Mouse (Mus musculus): Measurements from ENCODE around the gene Chtf18.

- no peak for TF ChIP-seq CTCF (IDR thresholded peaks at IDR 0.05; ENCODE audit: low read depth, low read length)
- no peak for TF ChIP-seq POLR2AphosphoS5 (IDR thresholded peaks at IDR 0.05; ENCODE audit: insufficient replicate concordance, low read depth, low read length)
Measured at GRCm38 (mm10) chr17:25765886-25766285, 38.7 kb upstream of the Chtf18 start.
